Mouse (Mus musculus): ENCODE data around the gene Dppa3.

Gene Dppa3

GRCm38 (mm10) chr6:122626110-122626509 lies at the start of gene Dppa3:
Dppa3 (plus strand) TSS chr6:122626410.
- no peak for DNase-seq (ENCODE audit: low spot score)

GRCm38 (mm10) chr6:122577030-122577429 lies 49.2 kb upstream of the Dppa3 start:
- DNase-seq (ENCODE audit: low spot score) = no peak

GRCm38 (mm10) chr6:122579086-122579485 lies 47.1 kb upstream of the Dppa3 start:
- DNase-seq (ENCODE audit: low spot score) = no peak

GRCm38 (mm10) chr6:122591027-122591758 lies 35.0 kb upstream of the Dppa3 start:
- DNase-seq (ENCODE audit: low spot score) = no peak

- no peak for DNase-seq (ENCODE audit: low spot score)
Measured at GRCm38 (mm10) chr6:122592905-122593304, 33.3 kb upstream of the Dppa3 start.

GRCm38 (mm10) chr6:122595637-122596036 lies 30.6 kb upstream of the Dppa3 start:
- no peak for DNase-seq (ENCODE audit: low spot score)

- no peak for DNase-seq (ENCODE audit: low spot score)
Measured at GRCm38 (mm10) chr6:122596608-122597007, 29.6 kb upstream of the Dppa3 start.

GRCm38 (mm10) chr6:122598014-122598413 lies 28.2 kb upstream of the Dppa3 start:
- DNase-seq (ENCODE audit: low spot score) = no peak

- DNase-seq (ENCODE audit: low spot score) = no peak
Measured at GRCm38 (mm10) chr6:122598436-122598835, 27.8 kb upstream of the Dppa3 start.

GRCm38 (mm10) chr6:122599054-122599737 lies 27.0 kb upstream of the Dppa3 start:
- DNase-seq (ENCODE audit: low spot score) = no peak

GRCm38 (mm10) chr6:122600066-122600646 lies 26.1 kb upstream of the Dppa3 start:
- no peak for DNase-seq (ENCODE audit: low spot score)

- DNase-seq (ENCODE audit: low spot score) = no peak
Measured at GRCm38 (mm10) chr6:122601031-122601430, 25.2 kb upstream of the Dppa3 start.

- DNase-seq (ENCODE audit: low spot score) = no peak
Measured at GRCm38 (mm10) chr6:122601615-122602014, 24.6 kb upstream of the Dppa3 start.

GRCm38 (mm10) chr6:122602242-122602991 lies 23.8 kb upstream of the Dppa3 start, which contains the start of gene Apobec1:
Apobec1 (minus strand) TSS chr6:122602444.
- peak; percentile 81 for DNase-seq (ENCODE audit: low spot score)

GRCm38 (mm10) chr6:122602992-122603322 lies 23.3 kb upstream of the Dppa3 start:
- DNase-seq (ENCODE audit: low spot score) = no peak

- no peak for DNase-seq (ENCODE audit: low spot score)
Measured at GRCm38 (mm10) chr6:122604260-122604659, 21.9 kb upstream of the Dppa3 start.

- DNase-seq (ENCODE audit: low spot score) = no peak
Measured at GRCm38 (mm10) chr6:122605483-122605882, 20.7 kb upstream of the Dppa3 start.

- DNase-seq (ENCODE audit: low spot score) = no peak
Measured at GRCm38 (mm10) chr6:122606661-122607060, 19.5 kb upstream of the Dppa3 start.

- DNase-seq (ENCODE audit: low spot score) = no peak
Measured at GRCm38 (mm10) chr6:122607700-122608099, 18.5 kb upstream of the Dppa3 start.

GRCm38 (mm10) chr6:122608434-122609376 lies 17.5 kb upstream of the Dppa3 start:
- no peak for DNase-seq (ENCODE audit: low spot score)

GRCm38 (mm10) chr6:122609377-122609728 lies 16.9 kb upstream of the Dppa3 start:
- DNase-seq (ENCODE audit: low spot score) = no peak

Data from testis, postnatal 10 days (tissue).